Mouse (Mus musculus) kidney, adult 9 months (tissue): ENCODE results near the gene Cxcl9.

ENCODE experiments used
- DNase-seq: peaks from one replicate; pipeline ENCODE4 v3.0.0; 2022

The Cxcl9 gene

DNA sequence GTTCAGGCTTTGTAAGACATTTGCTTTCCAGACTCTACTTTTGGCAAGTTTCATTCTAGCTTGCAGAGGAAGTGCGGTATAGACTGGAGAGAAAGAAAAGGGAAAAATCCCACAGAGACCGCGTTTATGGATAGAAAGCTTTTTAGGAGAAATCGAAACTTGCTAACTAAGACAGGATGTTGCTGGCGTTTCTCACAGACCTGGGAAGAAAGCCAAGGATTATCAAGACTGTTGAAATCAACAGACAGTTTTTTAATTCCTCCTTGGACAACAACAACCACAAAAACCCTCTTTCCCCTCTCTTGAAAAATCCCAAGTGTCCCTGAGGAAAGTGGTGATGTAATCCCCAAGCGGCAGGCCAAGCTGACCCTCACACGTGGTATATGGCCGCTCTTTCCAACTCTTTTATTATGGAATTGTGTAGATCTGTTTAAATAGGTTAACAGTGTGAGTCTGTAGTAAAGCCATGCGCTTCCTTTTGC is 4.5 kb upstream of the Cxcl9 start:
- DNase-seq: peak; percentile 65

DNA sequence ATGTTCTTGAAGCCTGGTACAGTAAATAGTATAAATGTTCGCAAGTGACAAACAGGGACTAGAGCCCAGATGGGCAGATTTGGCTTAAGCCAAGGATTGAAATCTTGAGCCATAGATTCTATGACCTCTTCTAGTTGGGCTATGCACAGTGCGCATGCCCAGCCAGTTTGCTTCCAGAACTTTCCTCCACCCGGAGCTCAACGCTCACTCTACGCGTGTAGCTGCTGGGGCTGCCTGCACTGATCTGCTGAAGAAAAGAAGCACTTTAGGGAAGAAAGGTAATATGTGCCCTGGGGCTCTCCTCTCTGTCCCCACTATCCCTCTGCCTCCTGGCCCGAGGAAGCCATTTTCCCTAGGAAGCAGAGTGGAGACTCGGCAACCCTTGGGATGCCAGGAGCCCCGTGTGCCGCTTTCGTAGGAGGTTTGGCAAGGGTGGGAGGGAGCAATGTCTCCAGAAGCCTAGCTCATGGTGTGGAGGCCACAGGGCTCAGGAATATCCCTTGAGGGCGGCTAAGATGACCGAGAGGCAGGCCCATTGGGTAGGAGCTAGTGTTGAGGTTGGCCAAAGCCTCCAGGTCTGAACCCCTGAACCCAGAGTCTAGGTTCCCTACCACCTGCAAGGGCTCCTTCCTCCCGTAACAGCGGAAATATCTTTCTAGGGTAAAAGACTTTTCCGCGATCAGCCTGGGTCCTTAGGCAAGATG is 3.9 kb upstream of the Cxcl9 start, which contains the start of gene Art3:
Gene Art3, plus strand, starts transcription at position 193 of the 704 bp plus-strand sequence.
- no peak for DNase-seq

DNA sequence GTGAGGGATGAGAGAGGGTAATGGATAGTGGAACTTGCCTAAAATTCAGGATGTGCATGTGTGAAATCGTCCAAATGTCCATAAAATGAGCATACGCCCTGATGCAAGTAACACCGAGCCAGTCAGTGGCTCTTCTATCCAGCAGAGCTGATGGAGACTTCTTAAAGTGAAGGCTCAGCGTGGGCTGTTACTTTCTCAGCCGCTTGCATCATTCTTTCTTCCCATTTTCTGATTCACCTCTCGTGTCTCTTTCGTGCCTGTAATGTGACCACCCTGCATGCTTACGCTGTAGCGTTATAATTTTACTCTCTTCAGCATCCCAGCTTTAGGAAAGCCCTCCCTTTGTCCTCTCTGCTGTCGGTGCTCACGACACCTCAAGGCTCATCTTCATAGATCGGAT is 3.2 kb upstream of the Cxcl9 start:
- no peak for DNase-seq

DNA sequence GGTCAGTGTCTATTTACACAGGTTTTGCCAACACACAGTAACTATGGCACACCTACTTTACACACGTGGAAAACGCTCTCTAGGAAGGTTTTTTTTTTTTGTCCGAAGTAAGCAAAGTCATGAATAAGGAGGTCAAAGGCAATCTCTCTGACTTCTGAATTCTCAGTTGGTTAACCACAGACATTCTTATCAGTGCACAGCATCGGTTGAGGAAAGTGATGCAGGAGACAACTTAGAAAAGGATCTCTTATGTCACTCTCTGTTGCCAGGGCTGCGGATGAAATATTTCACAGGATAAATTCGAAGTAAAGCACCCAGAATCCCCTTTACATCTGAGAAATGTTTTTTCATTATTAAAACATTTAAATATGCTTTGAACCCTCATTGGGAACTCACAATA is 512 bp downstream of the Cxcl9 start:
- no peak for DNase-seq

DNA sequence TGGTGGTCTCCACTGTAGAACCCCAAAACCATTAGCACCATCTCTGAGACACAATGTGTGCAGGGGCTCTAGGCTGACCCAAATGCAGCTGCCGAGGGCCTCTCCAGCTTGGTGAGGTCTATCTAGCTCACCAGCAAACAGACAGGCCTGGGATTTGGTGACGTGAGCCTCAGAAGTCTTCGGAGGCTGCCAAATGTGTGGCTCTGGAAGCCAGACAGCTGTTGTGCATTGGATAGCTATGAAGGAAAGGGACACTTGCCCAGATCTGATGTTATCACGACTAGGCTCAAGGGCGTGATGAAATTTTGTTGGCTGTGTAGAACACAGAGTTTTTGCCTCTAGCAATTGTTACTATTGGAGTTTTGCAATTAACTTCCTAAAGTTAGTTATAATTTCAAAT is 4.6 kb downstream of the Cxcl9 start:
- peak; percentile 45 for DNase-seq

DNA sequence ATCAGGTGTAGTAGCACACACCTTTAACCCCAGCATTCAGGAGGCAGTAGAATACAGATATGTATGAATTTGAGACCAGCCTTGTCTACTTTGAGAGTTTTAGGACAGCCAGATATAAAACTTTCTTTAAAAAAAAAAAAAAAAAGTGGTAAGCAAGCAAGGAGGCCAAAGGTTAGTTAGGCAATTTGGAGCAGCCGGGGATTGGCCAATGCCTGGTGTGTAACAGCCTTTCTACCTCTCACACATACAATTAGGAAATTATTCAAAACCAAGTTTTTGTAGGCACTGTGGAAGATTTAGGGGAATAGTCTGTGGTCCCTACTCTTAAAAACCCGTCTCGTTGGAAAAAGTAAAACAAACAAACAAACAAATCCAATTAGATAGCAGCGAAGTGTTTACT is 5.3 kb downstream of the Cxcl9 start:
- no peak for DNase-seq

DNA sequence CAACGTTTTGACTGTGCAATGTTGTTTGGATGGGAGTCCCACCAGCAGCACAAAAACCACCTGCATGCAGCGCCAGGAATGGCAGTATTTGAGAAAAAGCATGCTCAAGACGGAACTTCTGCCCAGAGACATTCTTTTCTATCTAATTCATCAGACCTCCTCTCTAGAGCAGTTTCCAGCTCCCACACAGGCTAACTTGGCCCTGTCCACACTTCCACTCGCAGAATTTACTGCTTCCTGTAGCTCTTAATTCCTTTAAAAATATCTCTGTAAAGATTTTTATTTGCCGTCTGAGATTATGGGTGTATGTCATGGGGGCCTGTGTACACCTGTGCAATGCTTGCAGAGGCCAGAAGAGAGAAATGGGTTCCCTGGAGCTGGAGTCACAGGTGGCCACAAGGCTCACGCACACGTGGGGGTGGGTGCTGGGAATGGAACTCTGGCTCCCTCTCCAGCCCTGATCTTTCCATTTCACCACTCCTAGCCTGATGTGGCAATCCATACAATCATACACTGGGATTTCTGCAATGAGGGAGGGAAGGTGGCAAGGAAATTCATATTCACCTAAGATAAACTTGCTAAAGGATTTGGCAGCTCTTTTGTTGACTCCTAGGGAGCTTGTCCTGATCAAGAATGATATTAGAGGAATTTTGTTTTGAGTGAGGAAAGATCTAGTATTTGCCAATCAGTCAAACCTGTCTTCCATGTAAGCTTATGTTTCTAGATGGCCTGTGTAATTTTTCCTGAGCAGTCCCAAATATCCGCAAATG is 6.1 kb downstream of the Cxcl9 start:
- DNase-seq: peak; percentile 23

DNA sequence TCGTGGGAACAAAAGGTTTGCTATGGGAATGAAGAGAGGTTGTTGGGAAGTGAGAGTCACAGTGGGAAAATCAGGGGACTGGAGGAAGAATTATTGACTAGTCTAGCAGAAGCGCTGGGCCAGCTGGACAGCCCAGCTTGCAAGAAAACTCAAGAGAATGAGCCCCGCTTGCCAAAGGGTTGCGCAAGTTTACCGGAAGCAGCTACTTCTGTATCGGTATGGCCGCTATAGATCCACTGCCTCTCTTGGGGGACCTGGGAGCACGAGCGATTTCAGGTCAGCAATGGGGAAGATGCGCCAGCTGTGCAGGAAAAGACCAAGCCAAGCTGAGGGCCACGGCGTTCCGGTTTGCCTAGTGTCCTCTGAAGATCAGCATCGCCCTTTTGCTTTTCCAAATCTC is 9.3 kb downstream of the Cxcl9 start:
- DNase-seq: no peak

DNA sequence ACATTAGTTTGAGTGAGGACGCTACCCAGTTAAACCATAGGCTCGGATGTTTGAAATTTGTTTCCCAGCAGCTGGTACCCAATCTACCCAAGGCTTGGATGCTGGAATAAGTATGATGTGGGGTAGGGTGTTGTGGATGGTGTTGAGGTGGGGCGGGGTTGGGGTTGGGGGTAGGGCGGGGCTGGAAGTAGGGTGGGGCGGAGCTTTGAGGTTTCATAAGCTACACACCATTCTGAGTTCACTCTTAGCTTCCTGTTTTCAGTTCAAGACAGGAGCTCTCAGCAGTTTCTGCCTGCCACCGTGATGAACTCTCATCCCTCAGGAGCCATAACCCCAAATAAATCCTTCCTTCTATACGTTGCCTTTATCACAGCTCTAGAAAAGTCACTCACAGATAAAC is 9.8 kb downstream of the Cxcl9 start:
- DNase-seq: no peak

DNA sequence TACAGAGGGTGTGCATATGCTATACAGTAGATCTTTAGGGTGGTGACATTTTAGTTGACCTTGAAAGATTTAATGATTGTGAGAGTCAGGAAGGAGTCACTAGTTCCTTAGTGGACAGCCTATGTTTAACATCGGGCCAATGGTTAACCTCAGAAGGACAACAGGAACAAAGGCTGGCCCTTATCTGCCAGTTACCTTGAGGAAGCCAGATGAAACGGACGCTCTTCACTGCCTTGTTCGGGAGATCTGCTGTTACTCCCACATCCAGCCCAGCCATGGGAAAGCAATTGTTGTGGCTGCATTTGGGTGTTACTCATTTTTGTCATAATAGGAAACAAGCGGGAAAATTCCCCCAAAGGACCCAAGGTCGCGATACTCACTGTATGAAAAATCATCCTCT is 14.1 kb downstream of the Cxcl9 start:
- no peak for DNase-seq

DNA sequence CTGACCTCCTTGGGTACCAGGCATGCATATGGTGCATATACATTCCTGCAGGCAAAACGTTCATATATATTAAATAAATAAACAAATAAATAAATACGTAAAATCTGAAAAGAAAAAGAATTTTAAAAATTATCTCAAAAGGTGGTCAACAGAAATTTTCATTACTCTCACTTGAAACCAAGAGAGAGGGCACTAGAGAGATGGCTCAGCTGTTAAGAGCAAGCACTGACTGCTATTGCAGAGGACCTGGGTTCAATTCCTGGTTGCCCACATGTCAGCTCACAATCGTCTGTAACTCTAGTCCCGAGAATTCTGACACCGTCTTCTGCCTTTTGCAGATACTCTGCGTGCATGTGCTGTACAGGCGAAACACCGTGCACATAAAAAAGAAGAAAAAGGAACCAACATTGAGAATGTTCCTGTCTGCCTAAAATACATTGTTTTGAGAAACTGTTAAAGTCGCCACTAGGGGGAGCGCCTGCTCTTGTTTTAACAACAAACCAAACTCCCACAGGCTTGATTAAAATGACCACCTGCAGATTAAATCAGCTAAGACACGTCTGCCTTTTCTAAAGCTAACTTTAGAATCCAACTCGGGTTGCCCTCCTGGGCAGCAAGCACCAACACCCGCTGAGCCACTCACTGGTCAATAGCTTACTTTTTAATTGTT is 15.7 kb downstream of the Cxcl9 start:
- peak; percentile 94 for DNase-seq

DNA sequence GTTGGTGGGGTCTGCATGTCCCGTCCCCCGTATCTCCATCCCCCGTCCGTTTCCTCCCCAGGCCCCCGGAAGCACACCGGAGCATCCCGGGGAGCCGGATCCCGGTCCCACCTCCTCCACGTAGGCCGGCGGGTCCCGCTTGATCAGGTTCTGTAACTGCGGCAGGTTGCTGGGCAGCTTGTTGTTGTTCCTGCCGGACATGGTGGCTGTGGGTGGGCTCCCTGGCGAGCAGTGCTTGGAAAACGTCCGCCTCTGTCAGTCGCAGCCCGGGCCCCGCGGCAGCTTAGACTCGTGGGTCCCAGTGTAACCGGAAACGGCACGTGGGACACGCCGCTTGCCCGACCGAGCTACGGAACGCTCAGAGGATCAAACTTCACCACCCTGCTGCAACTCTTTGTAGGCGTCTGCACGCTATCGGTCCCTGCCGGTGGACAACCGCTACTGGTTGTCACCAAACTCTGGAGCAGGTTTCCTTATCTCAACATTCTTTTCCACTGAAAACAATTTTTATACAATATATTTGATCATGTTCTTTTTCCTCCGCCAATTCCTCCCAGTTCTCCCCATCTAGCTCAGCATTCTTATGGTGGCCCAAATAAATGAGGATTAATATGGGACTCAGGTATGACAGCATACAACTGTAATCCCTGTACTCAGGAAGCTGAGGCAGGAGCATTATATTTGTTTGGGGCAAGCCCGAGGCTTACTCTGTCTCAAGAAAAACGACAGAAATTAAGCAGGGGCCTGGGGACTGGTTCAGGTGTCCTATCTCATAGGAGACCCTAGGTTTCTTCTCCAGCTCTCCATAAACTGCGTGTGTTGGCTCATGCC is 18.0 kb downstream of the Cxcl9 start, which contains the start of gene Sdad1:
Gene Sdad1, minus strand, starts transcription at position 799 of the 831 bp plus-strand sequence.
- DNase-seq: peak; percentile 96

DNA sequence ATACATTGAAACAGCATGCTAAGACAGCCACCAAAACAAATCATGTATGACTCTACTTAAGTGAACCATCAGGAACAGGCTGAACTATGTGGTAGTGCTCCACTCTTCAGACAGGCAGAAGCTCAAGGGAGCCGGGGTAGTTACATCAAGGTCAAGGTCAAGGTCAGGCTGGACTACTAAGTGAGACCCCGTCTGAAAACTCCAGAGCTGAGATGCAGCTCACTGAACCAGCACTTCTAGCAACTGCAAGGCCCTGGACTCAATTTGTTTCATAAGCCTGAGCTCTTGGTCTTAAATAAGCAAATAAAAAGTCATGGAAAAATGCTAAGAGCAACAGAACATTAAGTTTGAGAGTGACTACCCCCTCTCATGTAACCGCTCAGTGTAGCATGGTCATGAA is 23.6 kb downstream of the Cxcl9 start:
- DNase-seq: no peak

DNA sequence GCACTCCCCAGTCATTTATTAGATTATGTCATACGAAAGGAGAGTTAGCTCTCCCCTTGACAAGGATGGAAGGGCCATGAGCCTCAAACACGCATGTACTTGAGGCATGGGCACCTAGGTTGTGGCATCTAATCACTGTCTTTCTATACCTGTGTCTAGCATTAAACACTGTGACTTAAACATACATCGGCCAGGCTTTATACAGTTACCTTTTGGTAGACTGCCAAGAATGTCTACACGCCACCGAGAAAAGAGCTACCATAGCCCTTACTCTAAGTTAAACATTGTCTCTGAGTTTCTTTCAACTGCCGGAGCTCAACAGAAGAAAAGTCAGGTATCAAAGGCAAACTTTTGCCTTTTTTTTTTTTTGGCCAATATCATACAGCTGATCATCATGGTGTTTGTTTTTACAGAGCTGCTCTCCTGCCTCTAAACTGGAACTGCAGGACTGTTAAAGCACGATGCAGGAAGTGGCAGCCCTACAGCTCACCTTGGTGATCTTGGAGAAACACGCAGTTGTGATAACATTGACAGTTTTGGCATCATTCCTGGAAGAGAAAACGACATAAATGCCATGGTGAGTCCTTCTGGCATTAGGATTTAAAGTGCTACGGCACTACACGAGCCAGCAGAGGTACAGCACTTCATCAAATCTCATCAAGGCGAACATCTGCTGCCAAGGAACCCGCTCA is 25.6 kb downstream of the Cxcl9 start:
- DNase-seq: no peak

DNA sequence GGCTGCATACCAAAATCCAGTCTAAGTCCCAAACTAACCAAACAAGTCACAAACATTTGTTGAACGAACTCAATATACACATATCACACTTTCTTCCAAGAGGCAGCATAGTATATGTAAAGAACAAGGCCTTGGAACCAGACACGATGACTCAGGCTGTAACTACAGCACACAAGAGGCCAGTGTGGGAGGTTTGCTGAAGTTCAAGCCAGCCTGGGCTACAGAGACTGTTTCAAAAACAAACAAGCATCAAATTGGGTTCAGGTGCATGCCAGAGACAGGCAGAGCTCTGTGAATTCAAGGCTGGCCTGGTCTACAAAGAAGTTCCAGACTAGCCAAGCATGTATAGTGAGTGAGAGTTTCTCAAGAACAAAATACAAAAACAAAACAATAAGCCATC is 33.4 kb downstream of the Cxcl9 start:
- no peak for DNase-seq

DNA sequence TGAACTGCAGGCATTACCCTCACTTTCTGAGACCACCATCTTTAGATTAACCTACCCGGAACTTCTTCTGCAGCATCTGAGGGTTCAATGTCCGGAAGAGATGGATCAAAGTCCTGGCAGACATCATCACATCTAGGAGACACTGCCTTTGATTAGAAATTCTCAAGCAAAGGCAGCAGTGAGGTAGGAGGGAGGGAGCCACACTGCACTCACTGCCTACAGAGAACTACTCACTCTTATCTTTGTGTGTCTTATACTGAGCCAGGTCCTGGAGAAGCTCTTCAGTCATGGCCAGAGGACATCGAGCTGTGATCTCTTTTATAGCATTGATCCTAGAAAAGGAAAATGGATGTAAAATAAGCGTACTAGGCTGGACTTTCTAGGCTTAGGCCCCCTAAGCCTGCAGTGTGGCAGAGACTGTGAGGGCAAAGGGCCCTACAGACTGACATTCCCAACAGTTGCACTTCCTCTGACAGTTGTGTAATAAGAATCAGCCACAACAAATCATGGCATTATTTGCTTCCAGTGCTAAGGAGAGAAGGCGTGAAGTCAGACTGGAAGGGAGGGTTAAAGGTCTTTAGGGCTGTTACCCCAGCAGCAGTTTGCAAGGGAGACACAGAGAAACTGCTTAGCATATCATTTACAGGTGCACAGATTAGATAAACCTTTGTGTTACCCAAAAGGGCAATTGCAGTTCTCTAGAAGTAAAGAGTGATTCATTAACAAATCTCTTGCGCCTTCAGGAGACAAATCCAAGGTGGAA is 36.0 kb downstream of the Cxcl9 start:
- DNase-seq: peak; percentile 61

DNA sequence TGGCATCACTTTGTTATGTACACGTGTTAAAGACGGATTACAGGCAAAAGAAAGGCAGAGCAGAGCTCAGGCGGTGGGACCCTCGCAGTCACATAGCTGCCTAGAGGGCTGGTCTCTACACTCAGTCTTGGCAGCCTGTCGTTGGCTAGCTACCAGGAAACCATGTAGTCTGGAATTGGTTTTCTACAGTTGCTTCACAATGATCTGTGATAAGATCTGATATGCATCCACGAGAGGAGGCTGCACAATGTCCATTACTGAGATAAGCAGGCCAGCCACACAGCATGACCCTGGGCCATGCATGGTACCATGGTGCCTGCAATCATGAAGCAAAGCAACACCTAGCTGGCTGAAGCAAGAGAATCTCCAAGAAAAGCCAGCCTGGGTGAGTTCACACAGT is 40.0 kb downstream of the Cxcl9 start:
- DNase-seq: no peak

DNA sequence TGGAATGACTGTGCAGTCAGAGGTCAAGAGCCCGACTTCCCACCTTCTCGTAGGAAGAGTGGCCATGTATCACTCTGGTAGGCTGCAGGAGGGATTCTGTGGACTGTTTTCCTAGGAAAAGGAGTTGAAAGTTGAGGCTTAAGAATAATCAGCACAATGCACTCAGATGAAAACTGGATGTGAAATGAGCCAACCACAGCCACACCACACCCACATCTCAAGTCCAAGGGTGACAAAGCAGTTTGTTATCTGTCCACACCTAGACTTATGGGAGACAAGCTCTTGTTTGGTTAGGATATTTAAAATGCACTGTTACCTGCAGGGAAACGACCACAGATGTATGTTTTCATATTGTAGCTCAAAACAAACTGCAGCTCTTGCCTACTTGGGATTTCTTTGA is 44.8 kb downstream of the Cxcl9 start:
- no peak for DNase-seq

DNA sequence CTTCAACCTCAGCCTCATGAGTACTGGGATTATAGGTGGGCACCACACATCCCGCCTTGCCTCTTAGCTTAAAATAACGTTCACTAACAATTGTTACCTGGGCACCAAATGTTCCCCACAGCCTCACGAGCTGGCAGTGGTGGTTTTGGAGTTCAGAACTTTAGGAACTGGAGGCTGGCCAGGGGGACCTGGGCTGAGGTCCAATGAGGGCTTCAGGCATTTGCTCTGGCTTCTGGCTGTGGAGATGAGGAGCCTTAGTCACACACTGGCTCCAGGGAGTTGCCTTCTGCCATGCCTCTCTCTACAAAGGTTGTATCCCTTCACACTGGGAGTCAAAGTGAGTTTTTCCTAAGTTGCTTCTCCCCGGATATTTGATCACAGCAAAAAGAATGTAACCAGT is 45.3 kb downstream of the Cxcl9 start:
- no peak for DNase-seq

DNA sequence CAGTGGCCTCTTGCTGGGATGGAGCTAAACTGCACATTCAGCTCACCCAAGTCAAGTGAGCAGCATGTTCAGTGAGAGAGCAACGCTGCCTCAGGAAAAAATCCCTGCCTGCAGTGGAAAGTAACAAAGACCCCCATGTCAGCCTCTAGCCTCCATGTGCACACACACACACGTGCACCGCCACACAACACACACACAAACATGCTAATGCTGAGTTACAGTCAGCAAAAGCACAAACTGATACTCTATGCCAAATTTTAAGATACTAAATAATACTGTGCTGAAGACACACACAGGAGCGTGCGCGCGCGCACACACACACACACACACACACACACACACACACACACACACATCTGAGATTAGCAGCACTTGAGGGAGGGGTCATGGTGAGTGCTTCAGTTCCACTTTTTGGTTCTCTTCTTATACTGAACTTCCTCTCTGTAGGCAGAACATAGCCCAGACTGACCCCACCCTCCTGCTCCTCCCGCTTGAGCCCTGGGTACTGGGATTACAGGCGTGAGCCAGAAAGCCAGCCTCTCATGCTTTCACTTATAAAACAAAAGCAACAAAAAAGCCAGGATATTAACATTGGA is 48.8 kb downstream of the Cxcl9 start:
- peak; percentile 12 for DNase-seq
